Mouse (Mus musculus) adrenal gland, postnatal 4 days (tissue): ENCODE data around the gene Brca1. TPM values are rescaled to one million over a fixed set of nuclear protein-coding genes. Genes with fewer than 3 reads are reported as not detected.
A peak's percentile ranks its signal among the peaks of the same experiment; 100 is the strongest.
"Not testable (repeated sequence)": the region's sequence is repeated elsewhere in the genome, so short reads cannot be mapped to it uniquely, and the experiment has no call there.

Experiments used
- DNase-seq, 2 experiments: peaks; one replicate each; pipeline ENCODE4 v3.0.0; 2021 to 2022; ENCODE audit warnings: low spot score in 2 of 2, mixed read lengths in 2 of 2
- long read RNA-seq, 2 experiments: library from polyadenylated mRNA; stranded (forward); transcript quantifications; one replicate each; pipeline ENCODE4 v2.0.0; 2021
- total RNA-seq, 2 experiments: library from RNA; stranded (reverse); gene quantifications; 2 replicates each; pipeline ENCODE4 v1.2.3; 2021

Gene Brca1
- total RNA-seq = 10 to 100 TPM; 16.6 to 18.9 TPM
- long read RNA-seq, experiment 1, full-length matches to known transcripts = 1 of 6 reads
- long read RNA-seq, experiment 1, partial matches to known transcripts = 3 of 6 reads
- long read RNA-seq, experiment 1, other reads (novel, unspliced or antisense) = 2 of 6 reads
- long read RNA-seq, experiment 2 = 0 reads

GRCm38 (mm10) chr11:101551751-101552475, at the start of gene Brca1, which contains the start of gene Nbr1:
Gene Brca1 (minus strand): TSS chr11:101551955.
Gene Nbr1 (plus strand): TSS chr11:101552149.
- peak; percentile 79 to 91 for DNase-seq

DNA sequence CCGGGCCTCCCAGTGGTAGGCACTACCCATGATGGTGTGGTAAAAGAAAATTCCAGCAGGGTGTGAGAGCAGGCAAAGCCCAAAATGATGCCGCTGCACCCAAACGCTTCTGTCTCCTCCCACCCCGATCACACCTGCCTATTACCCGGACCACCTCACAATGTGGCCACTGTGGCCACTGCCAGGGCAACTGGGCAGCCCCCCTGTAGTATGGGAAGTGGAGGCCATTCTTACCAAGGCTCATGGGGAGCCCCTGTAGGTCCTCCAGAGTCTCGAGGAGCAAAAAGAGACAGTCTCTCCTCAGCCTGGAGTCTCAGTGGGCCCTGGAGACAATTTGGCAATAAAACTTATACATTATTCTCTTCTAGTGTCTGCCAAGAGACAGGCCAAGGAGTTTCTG, 47.4 kb upstream of the Brca1 start, which contains the start of gene Gm11634:
Gene Gm11634, minus strand, starts transcription at position 101 of the 400 bp plus-strand sequence.
- no peak for DNase-seq

DNA sequence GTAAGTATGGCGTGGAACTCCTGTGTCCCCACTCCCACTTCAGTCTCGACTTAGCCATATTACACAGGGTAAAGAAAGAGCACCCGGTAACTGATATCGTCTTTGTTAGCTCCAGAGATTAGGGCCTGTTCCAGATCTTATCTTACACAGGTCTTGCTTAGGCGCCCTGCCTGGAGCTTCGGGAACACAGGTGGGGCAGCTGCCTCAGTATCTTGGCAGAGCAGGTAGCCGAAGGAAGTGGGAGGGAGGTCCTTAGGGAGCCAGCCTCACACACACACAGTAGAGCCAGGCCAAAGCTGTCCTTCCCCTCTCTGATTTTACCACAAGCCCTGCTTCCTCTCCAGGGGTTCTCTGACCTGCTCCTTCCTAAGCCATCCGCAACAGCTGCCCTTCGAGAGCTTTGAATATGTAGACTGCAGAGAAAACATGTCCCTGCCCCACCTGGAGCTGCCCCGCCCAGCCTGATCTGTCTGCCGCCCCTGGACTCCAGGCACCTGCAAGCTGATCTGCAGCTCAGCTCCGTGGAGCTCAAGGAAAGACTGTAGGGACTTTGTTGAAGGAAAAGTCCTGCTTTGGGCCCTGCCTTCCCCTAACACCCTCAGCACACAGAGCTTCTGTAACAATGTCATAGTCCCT, 38.4 kb upstream of the Brca1 start:
- DNase-seq = no peak

DNA sequence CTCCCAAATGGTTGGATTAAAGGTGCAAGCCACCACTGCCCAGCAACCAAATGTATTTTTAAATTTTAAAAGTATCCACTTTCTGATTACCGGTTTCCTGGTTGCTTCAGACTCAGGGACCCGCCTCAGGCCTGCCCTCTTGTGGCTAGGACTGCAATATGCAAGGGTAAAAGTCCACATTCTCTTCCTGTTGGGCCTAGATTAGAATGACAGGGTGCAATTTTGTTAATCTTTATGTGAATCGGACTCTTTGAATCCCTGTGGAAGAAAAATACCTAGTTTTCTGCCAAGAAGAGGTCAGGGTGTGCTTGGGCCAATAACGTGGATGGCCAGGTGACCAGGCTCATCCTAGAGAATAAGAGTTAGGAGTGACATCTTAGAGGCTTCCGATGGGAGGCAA, 37.7 kb upstream of the Brca1 start:
- DNase-seq = peak in 1 of 2 experiments; percentile 54

DNA sequence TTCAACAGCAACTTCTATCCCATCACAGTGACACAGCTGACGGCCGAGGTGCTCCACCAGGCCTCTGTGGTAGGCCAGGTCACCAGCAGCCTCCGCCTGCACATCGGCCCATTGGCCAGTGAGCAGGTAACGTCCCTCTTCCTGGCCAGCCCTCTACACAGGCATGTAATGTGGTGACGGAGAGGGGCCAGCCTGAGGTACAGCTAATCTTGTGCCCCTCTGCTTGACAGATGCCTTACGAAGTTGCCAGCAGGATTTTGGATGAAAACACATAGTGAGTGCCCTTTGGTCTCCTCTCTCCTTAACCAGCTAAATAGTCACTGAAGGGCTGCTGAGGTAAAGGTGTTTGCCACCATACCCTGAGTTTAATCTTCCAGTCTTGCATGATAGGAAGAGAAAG, 37.1 kb upstream of the Brca1 start:
- no peak for DNase-seq

DNA sequence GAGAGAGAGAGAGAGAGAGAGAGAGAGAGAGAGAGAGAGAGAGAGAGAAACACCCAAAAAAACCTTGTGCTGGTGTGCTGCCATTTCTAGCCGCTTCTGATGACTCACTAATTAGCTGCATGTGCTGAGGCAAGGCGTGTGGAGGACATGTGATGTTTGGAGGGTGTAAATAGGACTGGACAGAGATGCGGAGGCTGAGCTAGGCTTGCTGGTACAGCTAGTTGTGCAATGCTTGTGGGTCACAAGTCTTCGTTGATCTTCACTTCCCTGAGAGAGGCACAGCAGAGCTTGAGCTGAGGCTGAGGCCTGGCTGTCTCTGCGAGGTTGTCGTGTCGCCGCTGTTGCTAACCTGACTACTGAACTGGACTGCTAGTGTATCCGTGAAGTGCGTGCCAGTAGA, 35.9 kb upstream of the Brca1 start:
- no peak for DNase-seq

- no peak for DNase-seq
These were observed 34.0 kb upstream of the Brca1 start for GRCm38 (mm10) chr11:101585805-101586204.

DNA sequence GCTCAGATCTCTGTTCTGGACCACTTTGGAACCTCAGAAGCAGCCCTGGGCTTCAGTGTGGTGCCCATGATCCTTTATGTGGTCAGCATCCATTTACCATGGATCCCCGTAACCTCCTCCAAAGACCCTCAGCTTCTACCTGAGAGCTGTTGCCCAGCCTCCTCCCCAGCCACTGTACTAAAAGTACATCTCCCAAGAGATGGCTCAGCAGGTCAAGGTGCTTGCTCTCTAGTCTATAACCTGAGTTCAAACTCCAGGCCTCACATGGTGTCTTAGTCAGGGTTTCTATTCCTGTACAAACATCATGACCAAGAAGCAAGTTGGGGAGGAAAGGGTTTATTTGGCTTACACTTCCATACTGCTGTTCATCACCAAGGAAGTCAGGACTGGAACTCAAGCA, 33.3 kb upstream of the Brca1 start:
- DNase-seq = not testable (repeated sequence)

DNA sequence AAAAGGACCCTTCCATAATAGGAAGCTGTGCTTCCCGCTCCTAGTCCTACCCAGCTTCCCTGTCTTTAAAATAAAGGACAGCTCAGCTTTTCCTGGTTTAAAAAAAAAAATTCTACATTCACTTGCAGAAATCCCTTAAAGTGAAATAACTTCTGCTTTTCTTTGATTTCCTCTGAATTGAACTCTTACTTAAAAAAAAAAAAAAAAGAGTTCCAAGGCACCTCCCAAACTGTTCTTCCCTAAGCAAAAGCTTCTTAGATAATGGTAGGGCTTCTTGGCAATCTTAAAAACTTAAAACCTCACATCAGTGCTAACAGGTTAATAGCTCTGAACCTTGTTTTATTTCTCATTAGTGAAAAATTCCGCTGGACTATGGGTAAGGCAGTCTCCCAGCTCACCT, 31.4 kb upstream of the Brca1 start:
- no peak for DNase-seq

DNA sequence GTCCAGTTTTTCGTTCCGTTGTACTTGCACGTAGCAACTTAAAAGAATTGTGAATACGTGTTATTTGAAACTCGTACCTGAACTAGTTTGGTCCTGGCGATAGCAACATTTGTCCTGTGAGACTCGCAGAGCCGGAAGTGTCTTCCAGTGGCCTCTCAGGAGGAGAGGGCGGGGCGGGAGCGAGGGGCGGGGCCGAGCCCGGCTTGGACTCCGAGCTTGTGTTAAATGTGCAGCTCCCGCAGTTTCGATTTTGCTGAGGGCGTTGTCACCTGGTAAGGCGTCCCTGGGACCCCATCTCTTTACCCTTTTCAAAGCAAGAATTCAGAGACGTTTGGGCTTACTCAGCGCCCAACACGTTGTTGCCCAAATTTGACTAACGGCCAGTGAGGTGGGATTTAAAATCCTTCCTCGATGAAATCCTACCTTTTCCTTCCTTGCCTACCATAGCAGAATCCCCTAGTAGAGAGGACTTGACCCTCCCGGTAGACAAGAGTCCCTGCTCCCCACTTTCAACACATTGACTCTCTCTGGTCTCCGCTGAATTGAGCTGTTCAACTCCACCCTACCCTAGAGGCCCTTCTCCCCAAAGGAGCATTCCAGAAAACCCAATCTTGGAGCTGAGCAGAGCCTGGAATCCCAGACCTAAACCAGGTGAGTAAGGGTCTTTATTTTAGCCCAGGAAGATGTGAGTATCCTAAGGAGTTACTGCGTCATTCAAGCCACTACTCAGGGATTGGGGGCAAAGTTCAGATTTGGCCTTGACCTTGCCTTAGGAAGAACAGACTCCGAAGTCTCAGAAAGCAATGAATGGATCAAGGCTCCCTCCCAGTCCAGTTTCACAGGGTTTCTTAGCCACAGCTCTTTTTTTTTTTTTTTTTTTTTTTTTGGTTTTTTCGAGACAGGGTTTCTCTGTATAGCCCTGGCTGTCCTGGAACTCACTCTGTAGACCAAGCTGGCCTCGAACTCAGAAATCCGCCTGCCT, 30.6 kb upstream of the Brca1 start, which contains the start of gene Tmem106a:
Gene Tmem106a, plus strand, starts transcription at position 189 of the 982 bp plus-strand sequence.
- peak; percentile 52 to 73 for DNase-seq

DNA sequence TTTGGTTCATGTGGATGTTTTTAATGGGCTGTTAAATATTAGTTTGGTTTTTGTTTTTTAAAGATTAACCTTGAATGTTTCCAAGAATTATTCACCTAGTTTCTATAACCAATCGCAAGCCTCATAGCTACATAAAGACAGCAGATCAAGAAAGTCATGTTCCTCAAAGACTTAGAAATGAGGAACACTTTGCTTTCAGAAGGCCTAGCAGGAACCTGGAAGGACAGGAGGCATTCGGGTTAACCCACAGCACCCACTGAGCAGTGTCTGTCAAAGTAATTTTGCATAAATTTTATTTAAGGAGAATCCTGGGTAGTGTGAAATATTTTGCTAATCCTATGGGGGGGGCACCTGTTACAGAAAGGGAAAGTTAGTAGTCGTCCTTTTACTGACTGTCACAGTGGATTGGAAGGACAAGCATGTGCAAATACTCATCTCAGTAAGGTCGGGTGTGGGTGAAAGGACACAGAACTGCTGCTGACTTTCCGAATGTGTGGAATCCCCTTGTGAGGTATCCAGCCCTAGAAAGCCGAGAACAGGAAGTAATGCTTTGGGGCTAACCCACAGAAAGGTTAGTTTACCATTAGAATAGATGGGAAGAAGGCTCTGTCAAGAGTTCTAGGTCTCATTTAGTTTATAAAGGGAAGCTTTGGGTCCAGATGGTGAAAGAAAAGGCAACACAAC, 29.5 kb upstream of the Brca1 start:
- no peak for DNase-seq

- DNase-seq = no peak
These were observed 24.4 kb upstream of the Brca1 start for GRCm38 (mm10) chr11:101576116-101576515.

DNA sequence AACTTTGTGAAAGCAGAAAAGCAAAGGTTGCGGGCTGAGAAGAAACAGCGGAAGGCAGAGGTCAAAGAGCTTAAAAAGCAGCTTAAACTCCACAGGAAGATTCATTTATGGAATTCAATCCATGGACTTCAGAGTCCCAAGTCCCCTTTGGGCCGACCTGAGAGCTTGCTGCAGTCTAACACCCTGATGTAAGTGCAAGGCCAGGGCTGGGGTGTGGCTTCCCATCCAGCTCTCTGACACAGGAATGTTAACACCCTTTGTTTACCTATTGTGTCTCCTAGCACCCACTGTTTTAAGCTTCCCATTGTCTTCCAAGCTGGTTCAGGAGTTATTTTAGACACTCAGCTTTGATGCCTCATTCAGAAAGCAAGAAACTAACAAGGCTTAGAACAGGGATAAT, 16.7 kb upstream of the Brca1 start:
- no peak for DNase-seq

- DNase-seq = peak in 1 of 2 experiments; percentile 48
These were observed 10.6 kb upstream of the Brca1 start for GRCm38 (mm10) chr11:101562391-101562790.

GRCm38 (mm10) chr11:101556954-101557353, 5.2 kb upstream of the Brca1 start:
- DNase-seq = no peak

DNA sequence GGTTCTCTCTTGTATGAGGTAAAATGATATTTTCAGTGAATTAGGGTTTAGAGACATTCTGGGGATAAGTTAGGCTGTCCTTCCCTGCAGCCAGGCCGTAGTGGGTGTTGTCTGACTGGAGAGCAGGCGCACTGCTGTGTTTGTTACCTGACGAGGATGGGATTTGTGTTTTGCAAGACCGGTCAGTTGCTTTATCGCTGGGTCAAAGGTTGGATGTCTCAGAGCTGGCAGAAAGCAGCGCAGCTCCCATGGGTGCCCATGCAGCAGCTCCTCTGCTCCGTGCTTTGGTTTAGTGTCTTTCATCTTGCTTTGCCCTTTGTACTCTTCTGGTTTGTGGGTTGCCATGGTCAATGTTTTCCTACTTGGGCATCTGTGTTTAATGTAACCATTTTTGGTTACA, 4.8 kb upstream of the Brca1 start:
- no peak for DNase-seq

DNA sequence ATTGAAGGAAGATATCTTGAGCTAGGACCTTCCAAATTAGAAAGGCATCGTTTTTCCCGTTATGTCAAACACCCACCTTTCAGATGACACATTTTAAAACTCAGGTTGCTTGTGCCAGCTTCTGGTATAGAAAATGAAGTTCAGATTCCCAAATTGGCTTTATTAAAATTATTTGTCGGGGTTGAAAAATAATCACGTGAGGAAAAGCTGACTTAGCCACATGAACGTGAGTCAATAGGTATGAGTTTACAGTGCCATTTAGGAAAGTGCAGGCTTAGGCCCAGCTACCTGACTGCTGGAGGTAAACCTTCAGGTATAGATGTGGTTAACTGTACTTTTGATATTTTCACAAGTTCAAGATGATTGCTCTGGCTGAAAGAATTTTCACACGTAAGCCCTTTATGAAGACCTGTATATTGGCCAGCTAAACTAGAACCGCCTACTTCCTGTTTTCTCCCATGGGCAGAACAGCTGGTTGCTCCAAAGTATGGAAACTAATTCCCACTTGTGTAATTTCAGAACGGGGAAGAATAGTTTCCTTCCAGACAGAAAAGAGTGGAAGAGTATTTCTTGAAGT, 1.7 kb upstream of the Brca1 start:
- no peak for DNase-seq

DNA sequence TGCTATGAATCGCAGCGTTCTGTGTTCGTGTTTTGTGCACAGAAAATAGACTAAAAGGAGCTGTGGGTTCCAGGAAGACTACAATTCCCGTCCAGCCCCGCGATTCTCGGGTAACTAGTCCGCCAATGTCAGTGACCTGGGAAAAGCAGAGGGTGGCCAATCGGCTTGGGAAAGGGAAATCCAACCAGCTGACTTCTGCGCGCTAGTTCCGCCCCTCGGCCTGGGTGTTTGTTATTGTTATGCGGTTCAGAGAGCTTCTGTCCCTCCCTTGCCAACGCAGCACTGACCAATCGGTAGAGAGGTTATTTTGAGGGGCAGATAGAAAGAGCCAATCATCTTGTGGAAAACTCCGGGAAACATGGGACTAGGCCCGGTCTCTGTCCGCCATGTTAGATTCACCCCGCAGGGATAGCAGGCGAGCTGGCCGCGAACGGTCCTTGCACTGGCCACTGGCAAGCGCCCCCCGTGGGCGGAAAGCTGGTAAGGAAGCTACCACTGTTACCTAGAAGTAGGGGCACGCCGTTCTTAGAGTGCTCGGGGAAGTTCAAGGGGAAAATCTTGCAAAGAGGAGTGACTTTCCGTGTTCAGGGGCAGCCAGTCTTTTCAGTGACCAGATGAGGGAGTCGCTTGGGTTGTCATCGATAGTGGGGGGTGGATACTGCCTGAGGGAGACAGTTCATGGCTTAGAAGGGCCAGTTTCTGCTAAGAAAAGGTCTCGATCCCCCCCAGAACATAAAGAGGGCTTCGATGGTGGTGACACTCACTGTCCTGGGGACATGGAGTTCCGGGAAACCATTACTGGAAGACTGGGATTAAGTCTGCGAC, 933 bp upstream of the Brca1 start:
- DNase-seq = peak; percentile 74 to 99

DNA sequence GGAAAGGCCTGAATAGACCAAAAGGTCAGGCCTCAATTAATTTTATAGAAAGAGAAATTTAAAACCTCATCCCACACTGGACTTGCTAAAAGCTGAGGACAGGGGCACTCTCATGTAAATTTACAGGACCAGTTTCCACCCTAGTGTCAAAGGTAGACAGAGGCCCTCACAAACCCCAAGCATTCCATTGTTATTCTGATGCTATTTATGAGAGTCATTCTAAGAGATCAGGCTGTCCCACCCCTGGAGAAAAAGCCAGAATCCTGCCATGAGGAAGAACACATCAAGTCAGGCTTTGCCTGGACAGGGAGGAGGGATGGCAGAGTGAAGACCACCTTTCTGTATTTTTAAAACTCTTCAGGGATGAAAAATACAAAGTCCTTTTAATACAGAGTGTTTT, 3.2 kb downstream of the Brca1 start:
- no peak for DNase-seq
